Mouse (Mus musculus) adrenal gland, postnatal 14 days (tissue): Measurements from ENCODE around the gene Vsig10. TPM values are rescaled to one million over a fixed set of nuclear protein-coding genes. Genes with fewer than 3 reads are reported as not detected.
"Not testable (repeated sequence)": the region's sequence is repeated elsewhere in the genome, so short reads cannot be mapped to it uniquely, and the experiment has no call there.

Experiments
- DNase-seq: peaks from one replicate; pipeline ENCODE4 v3.0.0; 2021; ENCODE audit warnings: mixed read lengths
- total RNA-seq: library from RNA; stranded (reverse); gene quantifications from 2 replicates; pipeline ENCODE4 v1.2.3, GENCODE M21; 2021

Vsig10 gene
- total RNA-seq, 1 experiment from 2014 or later = 18.5 TPM

DNA sequence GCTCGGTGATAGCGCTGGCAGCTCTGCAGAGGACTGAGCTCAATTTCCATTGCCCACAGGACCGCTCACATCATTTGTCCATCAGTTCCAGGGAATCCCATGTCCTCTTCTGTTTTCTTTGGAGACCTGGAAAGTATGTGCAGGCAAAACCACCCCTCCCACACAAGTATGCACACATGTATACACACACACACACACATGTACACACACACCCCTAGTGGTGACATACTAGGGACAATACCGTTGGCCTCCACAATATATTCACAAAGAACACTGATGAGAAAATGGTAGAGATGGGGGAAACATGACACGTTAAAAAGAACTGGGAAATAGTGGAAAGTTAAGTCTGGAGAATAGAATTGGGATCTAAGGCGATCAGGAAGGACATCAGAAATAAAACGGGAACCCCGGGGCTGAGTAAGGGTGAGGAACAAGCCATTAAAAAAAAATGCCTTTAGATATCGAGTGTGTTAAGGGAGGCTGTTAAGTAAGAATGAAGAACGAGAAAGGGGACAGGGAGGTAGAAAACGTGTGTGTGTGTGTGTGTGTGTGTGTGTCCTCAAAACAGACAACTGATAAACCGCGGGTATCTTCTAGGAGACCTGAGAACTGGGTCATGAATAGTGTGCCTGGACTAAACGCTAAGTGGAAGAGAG lies 36.9 kb downstream of the Vsig10 start:
- no peak for DNase-seq

DNA sequence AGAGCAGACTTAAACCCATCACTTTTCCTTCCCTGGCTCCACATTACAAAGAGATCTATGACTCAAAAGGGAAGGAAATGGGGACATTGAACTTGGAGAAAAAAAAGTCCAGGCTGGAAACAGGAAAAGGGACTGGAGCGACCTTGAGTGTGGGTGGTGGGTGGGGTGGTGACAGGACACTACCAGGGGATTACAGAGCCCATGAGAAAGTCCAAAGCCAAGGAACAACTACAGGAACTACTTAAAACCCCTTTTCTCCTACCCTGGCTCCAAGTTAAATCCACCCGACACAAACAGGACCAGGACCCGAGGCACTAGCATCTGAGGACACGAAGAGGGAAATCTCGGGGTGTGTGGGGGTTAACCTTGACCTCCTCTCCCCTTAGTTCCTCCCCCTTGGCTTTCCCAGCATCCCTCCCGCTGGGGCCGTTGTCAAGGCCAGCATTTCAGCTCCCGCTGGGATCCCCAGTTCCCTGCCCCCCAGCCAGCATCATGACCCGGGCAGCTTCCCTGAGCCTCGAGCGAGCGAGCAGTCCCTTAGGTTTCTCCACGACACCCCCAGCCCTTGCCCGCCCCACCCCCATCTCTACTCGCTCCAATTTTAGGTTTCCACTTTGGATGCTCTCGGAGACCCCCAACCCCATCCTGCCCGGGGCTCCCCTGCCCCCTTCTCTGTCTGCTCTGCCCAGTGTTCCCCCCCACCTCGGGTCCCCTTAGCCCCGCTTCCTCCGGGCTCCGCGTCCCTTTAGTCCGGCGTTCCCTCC lies 37.7 kb downstream of the Vsig10 start:
- peak; percentile 92 for DNase-seq

DNA sequence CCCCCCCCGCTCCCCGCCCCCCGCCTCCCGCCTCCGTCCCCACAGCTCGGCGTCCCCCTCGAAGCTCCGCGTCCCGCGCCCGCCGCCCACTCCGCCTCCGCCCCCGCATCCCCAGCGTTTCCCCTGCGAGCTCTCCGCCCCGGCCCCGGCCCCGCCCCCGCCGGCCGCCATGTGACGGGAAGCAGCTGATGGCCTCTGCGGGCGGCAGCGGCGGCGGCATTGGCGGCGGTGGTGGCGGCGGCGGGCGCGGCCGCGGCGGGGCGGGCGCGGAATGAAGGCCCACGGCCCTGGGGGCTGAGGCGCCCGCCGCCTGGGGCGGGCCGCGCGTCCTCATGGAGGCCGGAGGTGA lies 38.2 kb downstream of the Vsig10 start, which contains the start of gene Wsb2:
Gene Wsb2 (plus strand): TSS at position 176 of the 349 bp plus-strand sequence.
- DNase-seq = peak; percentile 95

GRCm38 (mm10) chr5:117357478-117358247 lies 38.8 kb downstream of the Vsig10 start:
- DNase-seq = peak; percentile 49

DNA sequence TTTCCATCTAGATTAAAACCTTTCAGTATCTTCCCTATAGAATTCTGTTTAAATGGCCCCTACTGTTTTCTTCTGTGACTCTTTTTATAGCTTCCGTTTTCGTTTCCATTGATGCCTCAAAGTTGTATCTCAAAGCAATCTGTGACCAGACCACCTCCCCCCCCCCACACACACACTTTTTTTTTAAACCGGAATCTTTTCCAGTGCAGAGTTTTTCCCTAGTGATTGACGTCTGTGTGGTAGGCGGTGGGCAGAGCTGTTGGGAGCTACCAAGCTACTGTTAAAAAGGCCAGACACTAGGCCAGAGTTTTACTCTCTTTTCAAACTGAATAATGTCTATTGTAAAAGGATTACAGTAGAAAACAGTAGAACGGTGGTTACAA lies 39.4 kb downstream of the Vsig10 start:
- DNase-seq = no peak

DNA sequence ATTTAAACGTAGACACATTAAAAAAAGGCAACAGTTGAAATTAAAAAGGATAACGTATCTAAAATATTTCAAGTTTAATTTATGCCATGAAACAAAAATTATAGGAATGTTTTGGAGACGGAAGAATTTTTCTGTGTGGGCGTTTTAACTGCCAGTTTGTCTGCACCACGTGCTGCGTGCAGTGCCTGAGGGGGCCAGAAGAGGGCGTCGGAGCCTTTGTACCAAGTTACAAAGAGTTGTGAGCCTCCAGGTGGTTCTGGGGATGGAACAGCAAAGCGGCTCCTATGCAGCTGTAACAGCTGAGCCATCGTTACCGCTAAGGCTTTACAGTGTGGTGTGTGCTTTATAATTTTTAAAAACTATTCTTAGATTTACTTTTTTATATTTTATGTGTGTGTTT lies 39.8 kb downstream of the Vsig10 start:
- peak; percentile 91 for DNase-seq

DNA sequence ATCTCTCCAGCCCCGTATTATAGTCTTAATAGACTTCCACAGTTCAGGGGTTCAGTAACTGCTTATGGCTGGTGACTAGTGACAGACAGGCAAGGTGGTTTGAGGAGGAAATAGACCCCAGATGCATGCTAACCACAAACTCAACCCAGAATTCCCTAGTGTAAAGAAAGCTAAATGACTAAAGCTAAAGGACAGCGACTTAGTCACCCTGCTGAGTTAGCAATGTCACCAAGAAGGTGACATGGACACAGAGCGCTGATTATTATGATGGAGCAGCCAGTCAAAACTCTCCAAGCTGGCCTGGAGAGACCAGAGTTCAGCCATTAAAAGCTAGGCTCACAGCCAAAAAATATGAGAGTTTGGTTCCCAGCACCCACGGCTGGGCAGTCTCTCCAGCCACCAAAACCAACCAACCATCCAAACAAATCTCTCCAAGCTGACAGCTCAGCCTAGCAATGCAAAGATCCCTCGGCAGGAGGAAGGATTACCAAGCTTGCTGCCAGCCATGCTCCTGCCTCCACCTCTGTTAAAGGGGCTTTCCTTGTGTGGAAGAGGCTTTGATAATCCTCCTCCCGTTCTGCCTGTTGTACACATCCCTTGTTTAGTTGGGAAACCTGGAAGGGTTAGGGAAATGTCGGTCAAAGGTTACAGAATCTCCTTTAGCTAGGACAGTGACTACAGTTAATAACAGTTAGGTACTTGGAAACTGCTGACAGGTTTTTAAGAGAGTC lies 40.8 kb downstream of the Vsig10 start:
- no peak for DNase-seq

DNA sequence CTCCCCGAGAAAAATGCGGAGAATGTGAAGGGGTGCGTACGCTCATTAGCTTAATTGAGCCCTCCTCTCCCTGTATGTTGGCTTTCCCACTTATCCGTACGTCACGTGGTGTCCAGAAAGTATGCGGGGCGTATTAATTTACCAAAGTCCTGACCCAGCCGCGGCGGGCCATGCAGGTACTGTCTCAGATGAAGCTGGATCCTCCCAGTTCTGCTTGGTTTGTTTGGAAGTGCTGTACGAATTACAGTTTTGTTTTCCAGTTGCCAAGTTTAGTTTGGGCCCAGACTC lies 41.3 kb downstream of the Vsig10 start:
- DNase-seq = no peak

DNA sequence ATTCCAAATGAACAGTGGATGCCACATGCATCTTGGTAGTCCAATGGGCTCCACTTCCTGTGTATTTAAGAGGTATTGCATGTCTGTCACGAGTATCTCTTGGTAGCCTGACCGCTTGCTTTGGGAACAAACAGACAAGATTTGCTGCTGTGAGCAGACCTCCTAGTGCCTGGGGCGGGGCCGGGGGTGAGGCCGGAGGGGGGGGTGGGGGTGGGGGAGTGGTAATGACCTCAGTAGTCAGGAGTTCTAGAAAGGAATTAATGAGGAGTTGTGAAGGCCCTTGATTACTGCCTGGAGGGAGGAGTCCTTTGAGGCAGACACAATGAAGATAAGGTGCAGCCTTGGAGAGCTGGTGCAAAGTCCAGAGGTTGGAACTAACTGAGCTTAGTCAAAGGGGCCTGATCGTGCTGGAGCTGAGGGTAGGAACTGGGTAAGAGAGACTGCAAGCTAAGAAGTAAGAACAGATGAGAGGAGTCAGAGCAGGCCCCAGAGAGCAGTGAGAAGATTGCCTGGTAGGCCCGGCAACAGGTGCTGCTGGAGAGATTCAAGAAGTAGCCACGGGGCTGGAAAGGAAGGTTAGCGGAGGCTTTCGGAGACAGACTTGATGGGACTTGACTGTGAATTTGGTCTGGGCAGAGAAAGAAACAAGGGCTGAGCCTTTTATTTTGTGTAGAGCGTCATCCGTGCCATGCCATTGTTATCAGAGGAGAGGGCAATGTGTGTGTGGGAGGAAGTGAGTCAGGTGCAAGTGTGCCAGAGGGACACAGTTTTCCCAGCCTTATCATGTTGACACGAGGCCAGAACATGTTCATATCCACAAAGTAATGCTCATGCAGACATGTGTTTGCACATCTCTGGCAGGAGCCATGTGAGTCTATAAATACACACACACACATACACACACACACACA lies 42.0 kb downstream of the Vsig10 start:
- peak; percentile 61 for DNase-seq

- no peak for DNase-seq
These were observed 42.7 kb downstream of the Vsig10 start for GRCm38 (mm10) chr5:117361590-117361989.

GRCm38 (mm10) chr5:117363066-117363782 lies 44.3 kb downstream of the Vsig10 start:
- DNase-seq = peak; percentile 75

- no peak for DNase-seq
These were observed 45.9 kb downstream of the Vsig10 start for GRCm38 (mm10) chr5:117364821-117365220.

GRCm38 (mm10) chr5:117365904-117366561 lies 47.1 kb downstream of the Vsig10 start:
- DNase-seq = no peak

GRCm38 (mm10) chr5:117367206-117367605 lies 48.3 kb downstream of the Vsig10 start:
- DNase-seq = no peak

- peak; percentile 66 for DNase-seq
These were observed 51.7 kb downstream of the Vsig10 start for GRCm38 (mm10) chr5:117370592-117370991.

GRCm38 (mm10) chr5:117373418-117373817 lies 54.5 kb downstream of the Vsig10 start:
- DNase-seq = no peak

GRCm38 (mm10) chr5:117374372-117375049 lies 55.6 kb downstream of the Vsig10 start:
- no peak for DNase-seq

DNA sequence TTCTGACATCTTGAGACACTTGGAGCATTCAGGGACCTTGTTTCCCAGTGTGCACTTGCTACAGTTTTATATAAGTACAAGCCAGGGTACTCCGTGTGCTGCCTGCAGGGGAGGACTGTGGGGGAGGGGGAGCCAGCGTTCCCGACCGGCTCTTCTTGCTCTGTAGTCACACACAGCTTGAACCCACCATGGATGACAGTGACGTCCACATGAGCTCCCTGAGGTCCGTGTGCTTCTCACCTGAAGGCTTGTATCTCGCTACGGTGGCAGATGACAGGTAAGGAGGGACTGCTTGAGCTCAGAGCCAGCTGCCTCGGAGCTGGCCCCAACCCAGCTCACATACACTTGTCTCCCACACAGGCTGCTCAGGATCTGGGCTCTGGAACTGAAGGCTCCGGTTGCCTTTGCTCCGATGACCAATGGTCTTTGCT lies 57.5 kb downstream of the Vsig10 start:
- no peak for DNase-seq

- DNase-seq = not testable (repeated sequence)
These were observed 58.8 kb downstream of the Vsig10 start for GRCm38 (mm10) chr5:117377731-117378130.

DNA sequence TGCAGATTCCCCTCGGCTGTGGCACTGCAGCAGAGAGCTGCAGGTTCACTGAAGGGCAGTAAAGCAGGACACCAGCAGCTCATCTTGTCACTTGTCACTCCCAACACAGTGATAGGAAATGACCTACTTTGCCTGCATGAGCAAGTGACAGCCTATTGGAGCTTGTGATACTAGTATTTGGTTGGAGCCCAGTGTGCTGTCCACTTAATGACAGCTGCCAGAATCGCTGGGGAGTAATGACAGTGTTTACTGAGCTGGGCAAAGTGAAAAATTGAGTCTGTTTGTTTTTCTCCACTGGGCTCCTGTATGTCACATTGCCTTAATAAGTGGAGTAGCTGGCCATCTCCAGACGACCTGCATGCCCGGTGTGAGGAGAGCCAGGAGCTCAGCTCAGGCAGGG lies 61.3 kb downstream of the Vsig10 start:
- DNase-seq = no peak
